Mouse (Mus musculus) naive thymus-derived CD4-positive, alpha-beta T cell, adult 2 months (primary cell): ENCODE data around the gene Gfod1.

Experiments
- DNase-seq: peaks from one replicate; pipeline ENCODE4 v3.0.0-alpha.2; 2011; ENCODE audit warnings: low read depth

The Gfod1 gene

DNA sequence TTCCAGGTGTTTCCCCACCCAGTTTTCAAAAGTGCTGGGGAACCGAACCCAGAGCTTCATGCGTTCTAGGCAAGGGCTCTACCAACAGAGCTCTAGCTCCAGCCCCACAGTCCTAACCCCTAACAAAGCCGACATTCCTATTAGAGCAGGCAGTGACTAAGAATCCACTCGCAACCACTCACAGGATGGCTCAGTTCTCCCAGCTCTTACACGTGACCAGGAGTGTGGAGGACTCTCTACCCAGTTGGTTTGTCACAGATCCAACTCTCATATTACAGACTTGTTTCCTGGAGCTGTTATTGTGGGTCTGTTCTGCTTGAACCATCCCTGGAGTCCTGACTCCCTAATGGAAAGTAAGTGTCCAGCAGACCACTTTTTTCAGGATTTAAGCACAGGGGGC is 40.3 kb downstream of the Gfod1 start:
- DNase-seq, result no peak

- no peak for DNase-seq
Observed at GRCm38 (mm10) chr13:43262114-43262739, 41.7 kb downstream of the Gfod1 start.

DNA sequence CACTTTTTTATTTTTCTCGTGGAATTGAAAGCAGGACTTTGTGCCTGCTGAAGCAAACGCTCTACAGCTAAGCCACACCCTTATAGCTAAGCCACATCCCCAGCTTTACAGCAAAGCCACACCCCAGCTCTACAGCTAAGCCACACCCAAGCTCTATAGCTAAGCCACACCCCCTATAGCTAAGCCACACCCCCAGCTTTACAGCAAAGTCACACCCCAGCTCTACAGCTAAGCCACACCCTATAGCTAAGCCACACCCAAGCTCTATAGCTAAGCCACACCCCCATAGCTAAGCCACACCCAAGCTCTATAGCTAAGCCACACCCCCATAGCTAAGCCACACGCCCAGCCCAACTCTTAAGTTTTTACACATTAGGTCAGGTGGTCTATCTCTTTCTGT is 42.7 kb downstream of the Gfod1 start:
- DNase-seq, result peak; percentile 66

DNA sequence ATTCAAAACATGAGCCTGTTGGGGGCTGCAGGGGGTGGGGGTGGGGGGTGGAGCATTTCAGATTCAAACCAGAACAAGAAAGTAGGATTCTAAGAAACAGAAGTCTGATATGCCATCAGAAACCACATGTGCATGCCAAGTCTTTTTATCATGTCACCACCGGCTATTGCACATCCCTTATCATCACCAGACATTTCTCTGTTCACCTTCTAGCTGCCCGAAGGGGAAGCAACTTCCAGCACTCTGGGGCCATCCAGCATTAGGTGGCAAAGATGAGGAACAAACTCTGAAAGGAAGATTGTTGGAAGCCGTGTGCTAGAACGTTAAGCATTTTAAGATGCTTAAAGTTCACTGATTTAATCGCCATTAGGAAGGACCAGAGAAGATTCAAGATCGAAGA is 43.2 kb downstream of the Gfod1 start:
- no peak for DNase-seq

DNA sequence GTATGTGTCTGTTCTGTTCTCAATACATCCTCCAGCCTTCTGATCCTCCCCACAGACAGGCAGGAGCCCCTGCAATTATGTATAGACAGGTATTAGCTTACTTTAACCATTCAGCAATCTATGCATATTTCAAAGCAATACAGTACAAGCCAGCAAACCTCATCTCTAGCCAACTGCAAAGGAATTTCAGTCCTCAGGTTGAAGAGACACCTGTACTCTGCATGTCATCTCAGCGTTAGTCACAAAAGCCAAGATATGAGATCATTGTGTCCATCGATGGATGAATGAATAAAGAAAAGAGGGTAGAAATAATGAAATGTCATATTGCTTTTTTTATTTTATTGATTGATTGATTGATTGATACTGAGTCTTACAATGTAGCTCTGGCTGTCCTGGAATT is 47.5 kb downstream of the Gfod1 start:
- no peak for DNase-seq

DNA sequence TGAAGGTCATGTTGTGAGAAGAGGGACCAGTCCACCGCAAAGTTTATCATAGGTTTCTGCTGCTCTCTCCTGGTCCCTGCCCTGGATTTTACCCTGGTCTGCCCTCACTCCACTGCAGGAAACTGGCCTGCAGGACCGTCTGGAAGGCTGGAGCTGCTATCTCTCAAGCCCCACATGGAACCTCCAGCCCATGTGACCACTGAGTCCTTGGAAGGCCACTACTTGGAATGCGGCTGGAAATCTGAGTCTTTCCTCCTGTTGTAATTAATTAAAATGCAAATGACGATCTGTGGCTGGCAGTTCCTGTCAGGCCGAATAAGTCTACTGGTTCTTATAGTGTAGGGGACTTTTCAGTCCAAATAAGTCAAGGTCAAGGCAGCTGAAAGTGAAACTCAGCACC is 50.4 kb downstream of the Gfod1 start:
- DNase-seq, result no peak

DNA sequence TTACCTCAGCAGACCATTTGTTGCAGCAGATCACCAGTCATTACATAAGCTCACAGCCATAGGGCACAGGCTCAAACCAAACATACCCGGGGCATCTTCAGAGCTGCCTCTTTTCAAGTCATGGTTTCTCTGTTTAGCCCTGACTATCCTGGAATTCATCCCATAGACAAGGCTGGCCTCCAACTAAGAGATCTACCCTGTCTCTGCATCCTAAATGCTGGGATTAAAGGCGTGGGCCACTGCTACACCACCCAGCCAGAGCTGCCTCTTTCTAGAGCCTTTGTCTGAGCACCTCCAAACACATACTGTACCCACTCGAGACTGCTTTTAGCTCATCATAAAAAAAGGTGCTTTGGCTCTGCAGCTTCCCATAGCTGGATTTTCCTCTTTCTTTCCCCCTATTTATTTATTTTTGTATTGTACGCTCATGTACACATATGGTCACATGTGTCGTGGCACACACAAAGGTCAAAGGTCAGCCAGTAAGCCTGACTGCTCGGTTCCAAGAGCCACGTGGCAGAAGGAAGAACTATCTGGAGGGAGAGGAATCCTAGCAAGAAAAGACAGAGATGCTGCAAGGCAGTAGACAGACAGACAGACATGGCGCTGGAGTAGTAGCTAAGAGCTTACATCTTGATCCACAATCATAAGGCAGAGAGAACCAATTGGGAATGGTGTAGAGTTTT is 51.7 kb downstream of the Gfod1 start:
- DNase-seq, result no peak

GRCm38 (mm10) chr13:43251391-43251790 is 52.6 kb downstream of the Gfod1 start:
- DNase-seq, result no peak

DNA sequence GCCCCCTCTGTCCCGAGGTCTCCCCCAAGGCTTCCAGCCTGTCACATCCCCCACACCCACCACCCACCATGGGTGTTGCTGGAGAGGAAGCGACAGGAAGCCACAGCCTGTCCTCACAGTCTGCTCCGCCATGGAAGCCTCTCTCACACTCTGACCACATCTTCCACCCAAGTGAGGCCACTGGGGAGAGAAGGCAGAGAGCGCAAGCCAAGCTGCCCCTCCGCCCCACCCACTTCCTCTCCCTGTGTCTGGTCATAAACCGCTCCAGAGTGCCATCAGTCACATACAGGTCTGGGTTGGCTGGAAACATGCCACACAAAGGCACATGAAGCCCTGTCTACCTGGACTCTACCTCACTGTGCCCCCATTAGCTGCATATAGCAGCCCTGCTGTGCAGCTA is 53.3 kb downstream of the Gfod1 start:
- DNase-seq, result peak; percentile 61

DNA sequence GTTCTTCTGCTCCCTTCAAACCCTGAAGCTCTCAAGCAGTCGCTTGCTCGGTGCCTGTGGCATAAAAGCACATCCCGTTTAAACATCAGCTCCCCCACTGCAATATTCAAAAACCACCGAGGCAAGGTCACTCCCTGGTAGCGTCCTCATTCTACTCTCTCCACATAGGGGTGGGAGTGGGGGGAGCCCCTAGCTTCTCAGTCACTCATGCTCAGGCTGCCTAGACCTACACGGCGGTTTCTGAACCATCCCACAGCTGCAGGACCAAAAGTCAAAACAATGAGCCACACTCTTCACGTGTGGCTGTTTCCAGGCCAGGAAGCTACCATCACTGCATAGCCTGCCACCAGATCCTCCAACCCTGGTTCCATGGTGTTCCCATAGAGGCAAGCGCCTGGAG is 53.9 kb downstream of the Gfod1 start:
- DNase-seq, result peak; percentile 44

GRCm38 (mm10) chr13:43248381-43248780 is 55.6 kb downstream of the Gfod1 start:
- DNase-seq, result no peak

DNA sequence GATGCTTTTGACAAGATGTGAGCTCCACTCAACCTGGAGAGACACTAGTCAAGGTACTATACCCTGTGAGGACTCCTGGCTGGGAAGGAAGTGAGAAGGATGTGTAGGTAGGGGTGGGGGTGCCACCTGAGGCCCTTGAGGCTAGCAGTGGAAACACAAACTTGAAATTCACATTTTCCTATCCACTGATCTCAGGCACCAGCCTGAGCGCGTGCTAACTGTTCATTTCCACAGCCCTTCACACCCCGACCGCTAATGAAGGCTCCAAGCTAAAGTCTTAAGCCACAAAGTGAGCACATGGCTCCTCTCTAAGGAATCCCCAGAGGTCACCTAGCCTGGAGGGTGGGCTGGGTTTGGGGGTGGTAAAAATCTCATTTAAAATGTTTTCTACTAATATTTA is 57.1 kb downstream of the Gfod1 start:
- no peak for DNase-seq

GRCm38 (mm10) chr13:43243793-43244192 is 60.2 kb downstream of the Gfod1 start:
- no peak for DNase-seq

DNA sequence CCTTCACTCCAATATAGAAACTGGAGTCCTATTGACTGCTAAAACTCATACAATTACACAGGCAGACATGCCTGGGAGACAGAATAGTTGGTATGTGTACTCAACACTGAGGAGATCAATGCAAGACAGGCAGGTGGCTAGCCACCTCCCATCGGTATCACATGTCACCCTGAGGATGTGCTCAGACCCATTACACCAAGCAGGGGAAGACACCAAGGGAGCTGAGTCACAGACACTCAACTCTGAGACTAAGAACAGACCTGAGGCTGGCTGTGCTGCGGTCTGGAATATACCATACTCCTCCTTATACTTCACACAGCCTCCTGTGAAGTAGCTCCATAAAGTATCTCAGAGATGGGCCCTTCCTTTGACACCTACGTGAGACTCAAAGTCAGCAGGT is 60.7 kb downstream of the Gfod1 start:
- peak; percentile 49 for DNase-seq

DNA sequence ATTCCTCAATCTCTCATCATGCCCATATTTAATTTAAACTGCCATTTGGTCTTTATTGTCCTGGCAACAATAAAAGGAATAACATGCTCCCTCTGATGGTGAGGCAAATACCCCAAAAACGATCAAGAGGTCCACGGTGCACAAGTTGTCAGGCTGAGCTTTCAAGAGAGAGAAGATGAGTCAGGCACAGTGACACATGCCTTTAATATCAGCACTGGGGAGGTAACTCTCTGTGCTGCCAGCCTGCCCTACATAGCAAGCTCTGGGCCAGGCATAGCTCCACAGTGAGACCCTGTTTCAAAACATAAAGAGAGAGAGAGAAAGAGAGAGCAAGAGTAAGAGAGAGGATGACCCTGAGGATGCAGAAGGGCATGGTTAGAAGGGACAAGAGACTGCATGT is 62.2 kb downstream of the Gfod1 start:
- DNase-seq, result no peak

DNA sequence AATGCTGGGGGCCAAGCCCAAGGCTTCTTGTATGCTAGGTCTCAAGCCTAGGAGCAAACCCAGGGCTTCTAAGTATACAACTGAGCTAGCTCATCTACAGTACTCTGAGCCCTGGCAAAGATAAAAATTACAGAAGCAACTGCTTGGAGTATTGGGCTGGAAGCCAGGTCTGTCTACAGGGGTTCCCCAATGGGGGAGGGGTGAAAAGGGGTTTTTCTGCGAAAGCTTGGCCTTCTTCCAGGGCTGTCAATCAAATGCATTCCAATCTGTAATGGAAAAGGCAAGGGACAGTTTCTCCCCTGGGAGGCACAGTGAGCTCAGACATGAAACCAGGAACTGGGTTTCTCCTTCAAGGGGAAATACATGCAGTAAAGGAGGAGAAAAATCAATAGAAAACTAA is 62.9 kb downstream of the Gfod1 start:
- DNase-seq, result no peak

DNA sequence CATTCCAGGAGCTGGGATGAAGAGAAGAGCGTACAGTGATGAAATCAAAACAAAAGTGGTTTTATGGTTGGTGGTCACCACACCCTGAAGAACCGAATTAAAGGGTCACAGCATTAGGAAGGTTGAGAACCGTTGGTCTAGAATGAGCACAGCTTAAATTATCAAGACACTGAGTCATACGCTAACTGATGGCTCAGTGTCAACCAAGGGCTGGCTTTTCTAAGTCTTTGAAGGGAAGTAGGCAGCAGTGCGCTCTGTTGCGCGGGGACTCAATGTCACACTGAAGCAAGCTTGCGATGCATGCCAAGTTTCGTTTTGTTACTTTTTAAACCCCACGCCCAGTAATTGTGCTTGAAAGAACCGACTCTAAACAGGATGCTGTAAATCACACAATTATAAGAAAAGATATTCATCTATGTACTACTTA is 64.2 kb downstream of the Gfod1 start:
- DNase-seq, result peak; percentile 42

DNA sequence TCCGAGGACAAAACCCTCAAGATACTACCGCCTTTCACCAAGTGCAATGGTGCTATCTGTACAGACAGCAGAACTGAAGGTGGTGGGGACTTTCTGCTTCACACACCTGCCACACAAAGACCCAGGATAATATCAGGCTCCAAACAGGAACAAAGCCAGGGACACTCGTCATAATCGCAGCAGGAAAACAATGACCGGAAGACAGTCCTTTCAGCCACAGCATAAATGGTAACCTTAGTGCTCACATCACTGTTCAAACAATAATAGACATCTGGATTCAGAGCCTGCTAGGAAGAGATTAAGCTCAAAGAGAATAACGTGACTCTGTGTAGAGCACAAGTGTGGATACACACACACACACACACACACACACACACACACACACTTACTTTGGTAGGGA is 67.3 kb downstream of the Gfod1 start:
- DNase-seq, result no peak

- DNase-seq, result no peak
Observed at GRCm38 (mm10) chr13:43235982-43236381, 68.0 kb downstream of the Gfod1 start.

DNA sequence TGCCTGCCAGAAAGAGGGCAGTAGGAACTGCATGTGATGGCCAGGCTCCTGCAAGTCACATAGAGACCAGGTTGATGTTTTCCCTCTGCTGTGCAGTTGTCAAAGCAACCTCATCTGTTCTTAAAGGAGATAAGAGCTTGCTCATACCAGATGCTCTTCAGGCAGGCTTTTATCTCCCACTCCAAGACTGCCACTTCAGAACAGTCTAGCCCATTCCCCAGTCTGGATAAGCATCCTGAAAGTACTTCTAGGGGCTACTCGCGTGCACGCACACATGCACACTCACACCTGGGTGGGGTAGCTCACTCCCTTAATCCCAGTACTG is 68.4 kb downstream of the Gfod1 start:
- DNase-seq, result no peak

- no peak for DNase-seq
Observed at GRCm38 (mm10) chr13:43234869-43235585, 68.9 kb downstream of the Gfod1 start.

DNA sequence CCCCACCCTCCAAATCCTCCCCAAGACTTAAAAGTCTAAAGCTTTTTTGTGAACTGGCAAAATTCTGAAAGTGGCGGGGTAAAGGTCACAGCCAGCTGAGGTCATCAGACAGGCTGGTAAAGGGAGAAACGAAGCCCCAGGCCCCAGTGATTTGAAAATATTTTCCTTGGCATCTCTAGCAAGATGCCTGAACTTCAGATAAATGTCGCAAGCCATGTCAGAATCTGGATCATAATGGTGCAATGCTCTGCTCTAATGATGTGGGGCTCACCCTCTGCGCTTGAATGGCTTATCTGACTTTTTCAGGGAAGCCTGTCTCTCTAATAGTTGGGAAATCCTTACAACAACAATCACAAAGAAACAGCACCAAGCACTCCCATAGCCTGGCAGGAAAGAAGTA is 70.6 kb downstream of the Gfod1 start:
- no peak for DNase-seq

DNA sequence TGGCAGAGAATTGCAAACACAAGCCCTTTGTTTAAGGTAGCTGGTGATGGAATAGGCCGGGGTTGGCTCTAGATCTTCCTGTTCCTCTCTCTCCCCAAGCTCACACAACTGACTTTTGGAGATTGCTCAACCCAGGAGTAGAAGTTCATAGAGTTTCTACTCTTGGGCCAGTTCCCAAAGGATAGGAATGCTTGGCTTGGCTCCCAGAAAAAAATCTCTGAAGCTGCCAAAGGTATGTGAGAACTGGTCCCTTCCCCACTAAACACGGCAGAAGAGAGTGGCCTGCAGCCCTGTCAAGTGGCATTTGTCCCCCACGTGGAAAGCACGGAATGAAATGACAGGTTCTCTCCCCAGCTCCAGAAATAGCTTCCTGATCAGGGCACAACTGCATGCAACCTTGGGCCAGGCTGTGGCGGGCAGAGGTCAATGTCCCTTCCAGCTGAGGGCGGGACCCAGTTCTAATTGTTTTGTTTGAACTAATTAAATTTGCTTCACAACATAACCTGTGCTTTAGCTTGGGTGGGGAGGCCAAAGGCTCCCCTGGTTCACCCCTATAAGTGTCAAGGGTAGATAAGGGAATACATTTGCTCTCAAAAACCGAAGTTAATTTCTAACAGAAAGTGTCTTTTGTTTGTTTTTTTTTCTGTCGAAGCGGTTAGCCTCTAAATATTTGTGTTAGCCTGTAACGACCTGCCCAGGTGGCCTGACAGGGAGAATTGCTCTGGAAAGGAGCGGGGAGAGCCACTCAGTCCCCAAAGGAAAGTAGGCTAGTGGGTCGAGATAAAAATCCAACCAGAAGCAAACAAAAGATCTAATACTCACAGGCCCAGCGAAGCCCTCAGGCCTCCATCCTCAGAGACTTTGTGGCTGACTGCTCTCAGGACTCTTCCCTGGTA is 71.8 kb downstream of the Gfod1 start:
- no peak for DNase-seq
